Mouse (Mus musculus): ENCODE data around the gene Sh2b2. TPM values are rescaled to one million over a fixed set of nuclear protein-coding genes. Genes with fewer than 3 reads are reported as not detected.

Sh2b2 gene
- polyA plus RNA-seq, 1 experiment, result 9.6 TPM

DNA sequence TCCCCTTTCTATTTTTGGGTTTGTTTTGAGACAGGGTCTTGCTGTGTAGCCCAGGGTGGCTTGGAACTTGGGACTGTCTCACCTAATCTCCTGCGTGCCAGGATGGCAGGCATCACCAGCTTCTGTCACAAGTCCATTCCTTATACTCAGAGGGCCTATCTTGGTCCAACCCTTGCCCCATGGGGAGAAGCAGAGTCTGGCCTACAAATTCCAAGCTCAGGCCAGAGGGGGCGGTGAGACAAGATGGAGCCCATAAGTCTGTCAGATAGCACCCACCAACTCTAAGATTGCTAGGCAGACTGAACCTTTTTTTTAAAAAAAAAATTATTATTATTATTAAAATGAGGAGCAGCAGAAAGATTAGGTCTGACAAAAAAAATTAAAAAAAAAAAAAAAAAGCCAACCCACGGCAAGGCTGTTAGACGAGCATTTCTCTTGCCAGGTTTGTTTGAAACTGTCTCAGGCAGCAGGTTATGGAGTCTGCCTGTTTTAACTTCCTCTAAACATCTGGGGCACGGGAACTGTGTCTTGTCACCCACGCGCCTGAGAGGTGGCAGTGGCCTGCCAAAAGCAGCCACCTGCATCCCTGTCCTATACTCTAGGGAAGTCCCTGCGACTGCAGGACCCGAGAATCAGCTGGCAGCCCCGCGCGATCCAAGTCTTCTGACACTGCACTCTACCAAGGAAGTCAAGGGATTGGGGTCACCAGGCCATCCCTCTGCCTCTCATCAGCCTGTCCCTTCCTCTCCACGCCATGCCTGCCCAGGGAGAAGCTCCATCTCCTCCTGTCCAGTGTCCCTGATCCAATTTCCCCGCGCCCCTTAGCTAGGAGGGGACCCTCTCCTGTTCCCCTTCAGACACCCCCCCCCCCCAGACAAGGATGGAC is 76.5 kb downstream of the Sh2b2 start:
- H3K79me3 ChIP-seq (ENCODE audit: low read depth), result peaks cover 21% of the 10 kb centered on the region
- H3K36me3 ChIP-seq (ENCODE audit: control insufficient read depth, insufficient read depth), result peaks cover 32% of the 10 kb centered on the region
- H3K79me2 ChIP-seq (ENCODE audit: control insufficient read depth, insufficient read depth), result peaks cover 47% of the 10 kb centered on the region
- H3K27me3 ChIP-seq (ENCODE audit: control insufficient read depth, insufficient read depth, insufficient read length), result no peaks in the 10 kb centered on the region
- H3ac ChIP-seq (ENCODE audit: control insufficient read depth, insufficient read length, low read depth), result peak overlapping the region; percentile 89
- no peak for TF ChIP-seq MAX (IDR thresholded peaks at IDR 0.05)
- no peak for TF ChIP-seq MYOD1 (IDR thresholded peaks at IDR 0.05; ENCODE audit: control insufficient read depth, insufficient read length, low read depth)
- no peak for TF ChIP-seq MYOG (IDR thresholded peaks at IDR 0.05; ENCODE audit: control insufficient read depth, extremely low read depth, insufficient read length)
- TF ChIP-seq USF1 (IDR thresholded peaks at IDR 0.05; ENCODE audit: low read depth), result no peak
- no peak for TF ChIP-seq CTCF (IDR thresholded peaks at IDR 0.05; ENCODE audit: control insufficient read depth, insufficient read depth, insufficient read length)
- TF ChIP-seq FOSL1 (IDR thresholded peaks at IDR 0.05; ENCODE audit: insufficient read depth, low read length, poor library complexity, severe bottlenecking), result no peak
- no peak for TF ChIP-seq CEBPB (IDR thresholded peaks at IDR 0.05; ENCODE audit: low read depth)
- H3K4me3 ChIP-seq (ENCODE audit: insufficient read depth, poor library complexity, severe bottlenecking), result peak overlapping the region; percentile 63

Other genes starting within 250 kb of the Sh2b2 start
- 0.01 TPM for gene Upk3b, start 208.1 kb downstream of the Sh2b2 start, polyA plus RNA-seq (2012; fragmentation: generic; extraction: Trizol)
- gene Upk3bl, start 192.1 kb downstream of the Sh2b2 start, polyA plus RNA-seq (2012; fragmentation: generic; extraction: Trizol), result 0.11 TPM
- 37.6 TPM for gene Rasa4, start 162.6 kb downstream of the Sh2b2 start, polyA plus RNA-seq (2012; fragmentation: generic; extraction: Trizol)
- gene Polr2j, start 129.9 kb downstream of the Sh2b2 start, polyA plus RNA-seq (2012; fragmentation: generic; extraction: Trizol), result 206 TPM
- 52.1 TPM for gene Lrwd1, start 110.5 kb downstream of the Sh2b2 start, polyA plus RNA-seq (2012; fragmentation: generic; extraction: Trizol)
- gene Alkbh4, start 110.4 kb downstream of the Sh2b2 start, polyA plus RNA-seq (2012; fragmentation: generic; extraction: Trizol), result 7.0 TPM
- 37.8 TPM for gene Orai2, start 75.8 kb downstream of the Sh2b2 start, polyA plus RNA-seq (2012; fragmentation: generic; extraction: Trizol)
- gene Prkrip1, start 47.6 kb downstream of the Sh2b2 start, polyA plus RNA-seq (2012; fragmentation: generic; extraction: Trizol), result 53.5 TPM

Data from C2C12 (cell line).